Mouse (Mus musculus): ENCODE data around the gene Ncoa1.

The Ncoa1 gene

GRCm38 (mm10) chr12:4476832-4477671 is at the start of gene Ncoa1:
Gene Ncoa1, minus strand, starts transcription at chr12:4477182.
- DNase-seq = peak; percentile 78 to 81

- no peak for DNase-seq
Measured at GRCm38 (mm10) chr12:4524546-4524945, 47.6 kb upstream of the Ncoa1 start.

- no peak for DNase-seq
Measured at GRCm38 (mm10) chr12:4523688-4524298, 46.8 kb upstream of the Ncoa1 start.

- no peak for DNase-seq
Measured at GRCm38 (mm10) chr12:4523208-4523607, 46.2 kb upstream of the Ncoa1 start.

- DNase-seq = no peak
Measured at GRCm38 (mm10) chr12:4518957-4519356, 42.0 kb upstream of the Ncoa1 start.

GRCm38 (mm10) chr12:4509591-4510061 is 32.6 kb upstream of the Ncoa1 start:
- DNase-seq = no peak

- DNase-seq = no peak
Measured at GRCm38 (mm10) chr12:4508182-4508581, 31.2 kb upstream of the Ncoa1 start.

GRCm38 (mm10) chr12:4507461-4507860 is 30.5 kb upstream of the Ncoa1 start:
- no peak for DNase-seq

- no peak for DNase-seq
Measured at GRCm38 (mm10) chr12:4506810-4507430, 29.9 kb upstream of the Ncoa1 start.

- no peak for DNase-seq
Measured at GRCm38 (mm10) chr12:4505298-4505697, 28.3 kb upstream of the Ncoa1 start.

GRCm38 (mm10) chr12:4503673-4504326 is 26.8 kb upstream of the Ncoa1 start:
- no peak for DNase-seq

GRCm38 (mm10) chr12:4501916-4502315 is 24.9 kb upstream of the Ncoa1 start:
- no peak for DNase-seq

- no peak for DNase-seq
Measured at GRCm38 (mm10) chr12:4500516-4500915, 23.5 kb upstream of the Ncoa1 start.

GRCm38 (mm10) chr12:4499651-4500175 is 22.7 kb upstream of the Ncoa1 start:
- no peak for DNase-seq

- no peak for DNase-seq
Measured at GRCm38 (mm10) chr12:4488411-4488810, 11.4 kb upstream of the Ncoa1 start.

- DNase-seq = no peak
Measured at GRCm38 (mm10) chr12:4483386-4483785, 6.4 kb upstream of the Ncoa1 start.

GRCm38 (mm10) chr12:4481687-4482086 is 4.7 kb upstream of the Ncoa1 start:
- DNase-seq = no peak

GRCm38 (mm10) chr12:4480250-4480649 is 3.3 kb upstream of the Ncoa1 start:
- DNase-seq = no peak

- DNase-seq = no peak
Measured at GRCm38 (mm10) chr12:4479171-4479881, 2.3 kb upstream of the Ncoa1 start.

- no peak for DNase-seq
Measured at GRCm38 (mm10) chr12:4477941-4478795, 1.2 kb upstream of the Ncoa1 start.

GRCm38 (mm10) chr12:4476291-4476831 is 621 bp downstream of the Ncoa1 start:
- DNase-seq = peak; percentile 56 to 66
